Mouse (Mus musculus) lung, adult 2 months (tissue): Measurements from ENCODE around the gene Rin2. TPM values are rescaled to one million over a fixed set of nuclear protein-coding genes. Genes with fewer than 3 reads are reported as not detected.

Experiments used
- DNase-seq: peaks from one replicate; pipeline ENCODE4 v3.0.0; 2022
- H3K4me1 ChIP-seq: fragments of 200-500 bp; 2 replicates; pipeline ENCODE4 v1.6.1; 2011; ENCODE audit warnings: low read length; ENCODE audit not compliant: control insufficient read depth, insufficient read depth
- H3K4me3 ChIP-seq: fragments of 200-500 bp; replicated peaks from 2 replicates; pipeline ENCODE3; 2011; ENCODE audit warnings: low read depth, mild to moderate bottlenecking, control low read depth, low read length; ENCODE audit errors: extremely low read depth
- CTCF ChIP-seq: fragments of 200-500 bp; IDR thresholded peaks from 2 replicates; pipeline ENCODE4 v1.5.1; 2011; ENCODE audit warnings: mild to moderate bottlenecking, low read length, control low read depth; ENCODE audit not compliant: insufficient read depth
- POLR2A ChIP-seq: fragments of 200-500 bp; IDR thresholded peaks from 2 replicates; pipeline ENCODE4 v1.6.1; 2011; ENCODE audit warnings: low read depth, mild to moderate bottlenecking, control low read depth, low read length, borderline replicate concordance; ENCODE audit errors: extremely low read depth
- WGBS: fragments of 180-500 bp; shearing (Covaris S2); methylation state at CpG from one replicate; pipeline ENCODE4 v1.1.7; 2018; 5-methylcytosine and 5-hydroxymethylcytosine counted together
- polyA plus RNA-seq: library from polyadenylated mRNA; depleted of rRNA; stranded (reverse); fragments of >200 nt; gene quantifications from 2 replicates; pipeline ENCODE4 v1.2.3, GENCODE M21; 2012

The Rin2 gene
- polyA plus RNA-seq, 1 experiment: 44.3 TPM

- no peak for TF ChIP-seq CTCF
- no peak for TF ChIP-seq POLR2A
- no peak for DNase-seq
- H3K4me1 ChIP-seq: peaks cover 20% of the 10 kb centered on the region
- no peak overlapping the region for H3K4me3 ChIP-seq
- WGBS: 36% methylated on average over 1 of the region's 1 CpGs
Measured at GRCm38 (mm10) chr2:145793702-145794101, 118.7 kb downstream of the Rin2 start.

GRCm38 (mm10) chr2:145794318-145794954 lies 119.4 kb downstream of the Rin2 start:
- TF ChIP-seq POLR2A (no peak), CTCF (peak; percentile 92)
- WGBS: 31% methylated on average over 5 of the region's 5 CpGs
- Histone ChIP-seq H3K4me1 (peaks cover 23% of the 10 kb centered on the region), H3K4me3 (no peak overlapping the region)
- peak; percentile 59 for DNase-seq

- Histone ChIP-seq H3K4me3 (no peak overlapping the region), H3K4me1 (peaks cover 34% of the 10 kb centered on the region)
- 57% methylated on average over 1 of the region's 1 CpGs for WGBS
- no peak for DNase-seq
- TF ChIP-seq POLR2A: no peak
Measured at GRCm38 (mm10) chr2:145797851-145798250, 122.8 kb downstream of the Rin2 start.

GRCm38 (mm10) chr2:145798954-145799353 lies 123.9 kb downstream of the Rin2 start:
- TF ChIP-seq CTCF (no peak), POLR2A (no peak)
- 49% methylated on average over 3 of the region's 3 CpGs for WGBS
- no peak for DNase-seq
- peaks cover 34% of the 10 kb centered on the region for H3K4me1 ChIP-seq
- no peak overlapping the region for H3K4me3 ChIP-seq

- TF ChIP-seq CTCF: no peak
- TF ChIP-seq POLR2A: no peak
- 37% methylated on average over 9 of the region's 9 CpGs for WGBS
- no peak overlapping the region for H3K4me3 ChIP-seq
- no peak for DNase-seq
- H3K4me1 ChIP-seq: peaks cover 20% of the 10 kb centered on the region
Measured at GRCm38 (mm10) chr2:145801322-145802052, 126.5 kb downstream of the Rin2 start.

- Histone ChIP-seq H3K4me3 (no peak overlapping the region), H3K4me1 (peaks cover 20% of the 10 kb centered on the region)
- WGBS: 57% methylated on average over 2 of the region's 2 CpGs
- TF ChIP-seq CTCF: no peak
- TF ChIP-seq POLR2A: no peak
- no peak for DNase-seq
Measured at GRCm38 (mm10) chr2:145802626-145803025, 127.6 kb downstream of the Rin2 start.

GRCm38 (mm10) chr2:145803822-145804342 lies 128.9 kb downstream of the Rin2 start:
- no peak for DNase-seq
- 82% methylated on average over 10 of the region's 10 CpGs for WGBS
- Histone ChIP-seq H3K4me1 (peaks cover 17% of the 10 kb centered on the region), H3K4me3 (no peak overlapping the region)
- no peak for TF ChIP-seq POLR2A
- TF ChIP-seq CTCF: no peak

- peaks cover 12% of the 10 kb centered on the region for H3K4me1 ChIP-seq
- DNase-seq: no peak
- no peak overlapping the region for H3K4me3 ChIP-seq
- WGBS: 51% methylated on average over 6 of the region's 6 CpGs
- TF ChIP-seq POLR2A (no peak), CTCF (no peak)
Measured at GRCm38 (mm10) chr2:145804524-145804923, 129.5 kb downstream of the Rin2 start.

- no peak overlapping the region for H3K4me3 ChIP-seq
- TF ChIP-seq POLR2A (no peak), CTCF (no peak)
- DNase-seq: no peak
- WGBS: 44% methylated on average over 2 of the region's 2 CpGs
- peaks cover 4% of the 10 kb centered on the region for H3K4me1 ChIP-seq
Measured at GRCm38 (mm10) chr2:145807276-145807675, 132.3 kb downstream of the Rin2 start.

- Histone ChIP-seq H3K4me1 (no peaks in the 10 kb centered on the region; the same call in none of the 2 replicates), H3K4me3 (no peak overlapping the region)
- 88% methylated on average over 2 of the region's 2 CpGs for WGBS
- DNase-seq: no peak
- TF ChIP-seq POLR2A: no peak
- no peak for TF ChIP-seq CTCF
Measured at GRCm38 (mm10) chr2:145808251-145808650, 133.2 kb downstream of the Rin2 start.
